Mouse (Mus musculus): Measurements from ENCODE around the gene Dock9. TPM values are rescaled to one million over a fixed set of nuclear protein-coding genes. Genes with fewer than 3 reads are reported as not detected.
A peak's percentile ranks its signal among the peaks of the same experiment; 100 is the strongest.

Dock9 gene
- 5.1 and 6.4 TPM in 2 replicates for polyA plus RNA-seq (2016; fragmentation: Nextera tagmentation; extraction: Ambion mirVana)

GRCm38 (mm10) chr14:121797457-121798410 lies at the start of gene Dock9:
Dock9 (minus strand) TSS chr14:121797837.
- ATAC-seq (ENCODE audit: insufficient number of reproducible peaks, insufficient read depth, low FRiP score, low TSS enrichment, low read depth), result peak; percentile 87
- Histone ChIP-seq H3K9me3 (no peaks in the 10 kb centered on the region), H3K4me1 (replicated peaks) (peaks cover 8% of the 10 kb centered on the region), H3K27ac (peak within 1 kb of the TSS; percentile 84), H3K4me2 (peak within 1 kb of the TSS; percentile 92), H3K36me3 (no peaks in the 10 kb centered on the region), H3K27me3 (peaks cover 27% of the 10 kb centered on the region), H3K9ac (replicated peaks) (peak within 1 kb of the TSS; percentile 65), H3K4me3 (replicated peaks) (peak within 1 kb of the TSS; percentile 72)
- under 1% methylated on average over 97 of the region's 106 CpGs for WGBS

DNA sequence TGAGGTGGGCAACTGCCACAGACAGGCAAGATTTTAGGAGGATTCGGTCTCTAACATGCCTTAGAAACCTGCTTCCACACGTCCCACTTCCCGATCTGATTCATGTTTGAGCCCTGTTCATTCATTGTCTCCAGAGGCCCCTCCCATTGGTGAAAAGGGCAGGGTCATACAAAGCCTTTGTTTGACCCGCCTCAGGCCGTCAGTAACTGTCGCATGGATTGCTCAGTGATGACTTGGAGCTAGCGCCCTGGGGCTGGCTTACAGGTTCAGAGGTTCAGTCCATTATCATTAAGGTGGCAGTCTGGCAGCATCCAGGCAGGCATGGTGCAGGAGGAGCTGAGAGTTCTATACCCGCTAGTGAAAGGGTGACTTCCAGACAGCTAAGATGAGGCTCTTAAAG lies 46.8 kb upstream of the Dock9 start:
- Histone ChIP-seq H3K4me1 (replicated peaks) (no peaks in the 10 kb centered on the region), H3K4me3 (replicated peaks) (no peak overlapping the region), H3K9me3 (no peaks in the 10 kb centered on the region), H3K36me3 (no peaks in the 10 kb centered on the region), H3K9ac (replicated peaks) (no peak overlapping the region), H3K27me3 (no peaks in the 10 kb centered on the region), H3K27ac (no peak overlapping the region), H3K4me2 (no peak overlapping the region)
- no peak for ATAC-seq (ENCODE audit: insufficient number of reproducible peaks, insufficient read depth, low FRiP score, low TSS enrichment, low read depth)
- WGBS, result 76% methylated on average over 8 of the region's 8 CpGs

GRCm38 (mm10) chr14:121840217-121840616 lies 42.6 kb upstream of the Dock9 start:
- whole genome bisulfite sequencing, result 90% methylated on average over 8 of the region's 8 CpGs
- Histone ChIP-seq H3K27ac (no peak overlapping the region), H3K36me3 (no peaks in the 10 kb centered on the region), H3K4me2 (no peak overlapping the region), H3K9ac (replicated peaks) (no peak overlapping the region), H3K9me3 (peaks cover 18% of the 10 kb centered on the region), H3K4me1 (replicated peaks) (no peaks in the 10 kb centered on the region), H3K27me3 (no peaks in the 10 kb centered on the region), H3K4me3 (replicated peaks) (no peak overlapping the region)
- no peak for ATAC-seq (ENCODE audit: insufficient number of reproducible peaks, insufficient read depth, low FRiP score, low TSS enrichment, low read depth)

DNA sequence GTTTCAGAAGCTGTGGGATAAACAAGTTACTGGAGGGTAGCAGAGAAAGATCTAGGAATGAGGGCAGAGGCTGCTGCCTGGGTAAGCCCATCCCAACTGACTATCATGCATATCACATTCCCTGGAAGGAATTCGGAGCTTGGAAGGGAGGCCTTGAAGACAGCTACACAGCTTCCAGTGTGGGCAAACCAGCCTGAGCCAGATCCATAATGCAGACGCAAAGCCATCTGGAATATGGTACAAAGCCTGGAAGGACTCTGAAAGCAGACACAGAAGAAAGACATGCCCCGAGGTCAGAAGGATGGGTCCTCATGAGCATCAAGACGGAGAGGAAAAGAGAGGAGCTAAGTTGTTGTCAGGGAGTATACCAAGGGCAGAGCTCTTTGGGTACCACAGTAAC lies 40.5 kb upstream of the Dock9 start:
- H3K27ac ChIP-seq, result no peak overlapping the region
- H3K9me3 ChIP-seq, result peaks cover 18% of the 10 kb centered on the region
- no peak overlapping the region for H3K4me2 ChIP-seq
- no peaks in the 10 kb centered on the region for H3K27me3 ChIP-seq
- 85% methylated on average over 4 of the region's 4 CpGs for WGBS
- H3K4me1 ChIP-seq (replicated peaks), result no peaks in the 10 kb centered on the region
- H3K36me3 ChIP-seq, result no peaks in the 10 kb centered on the region
- no peak for ATAC-seq (ENCODE audit: insufficient number of reproducible peaks, insufficient read depth, low FRiP score, low TSS enrichment, low read depth)
- no peak overlapping the region for H3K9ac ChIP-seq (replicated peaks)
- no peak overlapping the region for H3K4me3 ChIP-seq (replicated peaks)

DNA sequence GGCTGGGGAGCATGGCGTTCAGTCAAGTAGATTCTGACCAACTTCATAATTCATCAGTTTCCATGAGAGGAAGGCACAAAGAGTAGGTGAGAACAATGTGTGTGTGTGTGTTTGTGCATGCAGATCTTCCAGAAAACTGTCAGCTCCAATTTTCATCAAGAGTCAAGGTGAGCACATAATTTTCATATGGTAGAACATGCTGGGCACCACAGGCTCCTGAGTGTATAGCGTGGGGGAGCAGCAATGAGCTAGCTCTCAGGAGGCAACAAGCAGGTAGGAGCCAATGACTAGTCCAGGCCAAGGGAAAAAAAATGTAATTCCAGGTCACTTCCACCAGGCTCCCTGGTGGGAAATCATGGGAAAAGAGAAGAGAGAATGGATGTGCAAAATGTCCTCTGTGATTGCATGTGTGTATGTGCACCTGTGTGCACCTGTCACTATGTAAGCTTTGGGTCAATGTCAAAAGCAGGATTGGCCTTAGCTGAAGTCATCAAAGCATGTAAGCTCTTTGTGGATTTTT lies 35.4 kb upstream of the Dock9 start:
- Histone ChIP-seq H3K9ac (replicated peaks) (no peak overlapping the region), H3K27ac (no peak overlapping the region), H3K36me3 (no peaks in the 10 kb centered on the region), H3K9me3 (peaks cover 12% of the 10 kb centered on the region), H3K4me1 (replicated peaks) (no peaks in the 10 kb centered on the region), H3K4me3 (replicated peaks) (no peak overlapping the region), H3K4me2 (no peak overlapping the region), H3K27me3 (no peaks in the 10 kb centered on the region)
- WGBS, result 80% methylated on average over 2 of the region's 2 CpGs
- ATAC-seq (ENCODE audit: insufficient number of reproducible peaks, insufficient read depth, low FRiP score, low TSS enrichment, low read depth), result no peak

- no peaks in the 10 kb centered on the region for H3K27me3 ChIP-seq
- WGBS, result 91% methylated on average over 4 of the region's 4 CpGs
- H3K9ac ChIP-seq (replicated peaks), result no peak overlapping the region
- no peak overlapping the region for H3K4me2 ChIP-seq
- no peaks in the 10 kb centered on the region for H3K36me3 ChIP-seq
- no peak for ATAC-seq (ENCODE audit: insufficient number of reproducible peaks, insufficient read depth, low FRiP score, low TSS enrichment, low read depth)
- no peak overlapping the region for H3K4me3 ChIP-seq (replicated peaks)
- H3K27ac ChIP-seq, result no peak overlapping the region
- H3K9me3 ChIP-seq, result peaks cover 7% of the 10 kb centered on the region; the same call in 1 of the 2 replicates
- H3K4me1 ChIP-seq (replicated peaks), result peaks cover 6% of the 10 kb centered on the region
Observed at GRCm38 (mm10) chr14:121829816-121830442, 32.3 kb upstream of the Dock9 start.

- H3K4me2 ChIP-seq, result no peak overlapping the region
- no peak overlapping the region for H3K9ac ChIP-seq (replicated peaks)
- H3K36me3 ChIP-seq, result no peaks in the 10 kb centered on the region
- no peak overlapping the region for H3K4me3 ChIP-seq (replicated peaks)
- no peaks in the 10 kb centered on the region for H3K27me3 ChIP-seq
- H3K27ac ChIP-seq, result no peak overlapping the region
- no peak for ATAC-seq (ENCODE audit: insufficient number of reproducible peaks, insufficient read depth, low FRiP score, low TSS enrichment, low read depth)
- 86% methylated on average over 7 of the region's 7 CpGs for WGBS
- peaks cover 10% of the 10 kb centered on the region for H3K4me1 ChIP-seq (replicated peaks)
- H3K9me3 ChIP-seq, result peaks cover 7% of the 10 kb centered on the region; the same call in 1 of the 2 replicates
Observed at GRCm38 (mm10) chr14:121827091-121827490, 29.5 kb upstream of the Dock9 start.

- Histone ChIP-seq H3K9ac (replicated peaks) (no peak overlapping the region), H3K4me2 (no peak overlapping the region), H3K4me1 (replicated peaks) (peaks cover 10% of the 10 kb centered on the region), H3K9me3 (peaks cover 7% of the 10 kb centered on the region; the same call in 1 of the 2 replicates), H3K36me3 (no peaks in the 10 kb centered on the region), H3K4me3 (replicated peaks) (no peak overlapping the region), H3K27me3 (no peaks in the 10 kb centered on the region), H3K27ac (no peak overlapping the region)
- no peak for ATAC-seq (ENCODE audit: insufficient number of reproducible peaks, insufficient read depth, low FRiP score, low TSS enrichment, low read depth)
- 72% methylated on average over 10 of the region's 10 CpGs for WGBS
Observed at GRCm38 (mm10) chr14:121825521-121826445, 28.1 kb upstream of the Dock9 start.

DNA sequence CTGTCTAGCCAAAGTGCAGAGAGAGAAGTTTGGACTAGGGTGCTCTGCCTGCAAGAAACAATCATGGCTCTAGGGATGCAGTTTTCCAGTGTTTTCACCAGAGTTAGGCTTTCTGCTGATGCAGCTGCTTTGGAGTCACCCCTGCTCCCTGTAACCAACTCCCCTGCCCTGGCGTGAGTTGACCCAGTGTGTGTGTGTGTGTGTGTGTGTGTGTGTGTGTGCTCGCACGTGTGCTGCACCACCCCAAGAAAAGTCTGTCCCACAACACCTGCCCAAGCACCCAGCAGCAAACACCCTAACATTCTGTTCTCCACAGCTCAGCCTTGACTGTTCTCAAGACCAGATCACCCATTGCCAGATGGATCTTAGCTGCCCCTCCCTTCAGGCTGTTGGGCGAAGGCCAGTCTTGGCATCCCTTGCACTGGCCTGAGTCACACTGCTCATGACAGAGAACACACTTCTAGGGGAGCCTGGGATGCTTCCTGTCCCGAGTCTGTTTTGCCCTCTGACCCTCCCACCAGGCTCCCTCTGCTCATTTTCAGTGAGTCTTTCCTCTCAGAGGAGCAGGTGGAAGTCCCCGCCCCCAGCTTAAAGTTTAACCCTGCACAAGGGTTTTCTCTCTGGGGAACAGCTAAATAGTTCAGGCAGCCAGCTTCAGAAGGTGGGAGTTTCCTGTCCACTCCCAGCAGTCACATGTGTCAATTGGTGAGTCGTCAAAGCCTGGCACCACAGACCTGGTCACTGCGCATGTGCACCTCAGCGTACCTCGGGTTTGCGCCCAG lies 26.9 kb upstream of the Dock9 start:
- Histone ChIP-seq H3K4me1 (replicated peaks) (peaks cover 10% of the 10 kb centered on the region), H3K9ac (replicated peaks) (no peak overlapping the region), H3K4me2 (no peak overlapping the region), H3K9me3 (peaks cover 7% of the 10 kb centered on the region; the same call in 1 of the 2 replicates), H3K36me3 (no peaks in the 10 kb centered on the region), H3K27me3 (no peaks in the 10 kb centered on the region), H3K4me3 (replicated peaks) (no peak overlapping the region), H3K27ac (no peak overlapping the region)
- 68% methylated on average over 11 of the region's 11 CpGs for WGBS
- ATAC-seq (ENCODE audit: insufficient number of reproducible peaks, insufficient read depth, low FRiP score, low TSS enrichment, low read depth), result no peak; the same call in 1 of the 2 replicates

DNA sequence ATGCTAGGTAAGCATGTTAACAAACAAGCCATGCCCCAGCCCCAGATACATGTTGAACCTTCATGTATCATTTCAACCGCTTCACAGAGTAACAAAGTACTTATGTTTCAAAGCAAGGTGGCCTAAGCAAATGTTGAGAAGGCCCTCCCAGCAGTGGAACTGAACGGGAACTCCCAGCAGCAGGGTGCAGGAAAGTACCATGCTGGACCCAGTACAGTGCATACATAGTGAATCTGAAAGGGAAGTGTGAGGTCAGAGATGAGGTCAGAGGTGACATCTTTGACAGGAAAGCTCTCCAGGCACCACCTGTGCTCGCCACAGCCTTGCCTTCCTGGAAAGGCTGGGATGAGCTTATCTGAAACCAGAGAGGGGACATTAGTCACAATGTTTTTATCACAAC lies 25.4 kb upstream of the Dock9 start:
- H3K27me3 ChIP-seq, result no peaks in the 10 kb centered on the region
- no peaks in the 10 kb centered on the region for H3K36me3 ChIP-seq
- no peak overlapping the region for H3K4me3 ChIP-seq (replicated peaks)
- WGBS, result 86% methylated on average over 3 of the region's 3 CpGs
- no peaks in the 10 kb centered on the region for H3K9me3 ChIP-seq
- no peak overlapping the region for H3K27ac ChIP-seq
- H3K9ac ChIP-seq (replicated peaks), result no peak overlapping the region
- peaks cover 10% of the 10 kb centered on the region for H3K4me1 ChIP-seq (replicated peaks)
- no peak overlapping the region for H3K4me2 ChIP-seq
- ATAC-seq (ENCODE audit: insufficient number of reproducible peaks, insufficient read depth, low FRiP score, low TSS enrichment, low read depth), result no peak

Measured in limb, embryonic 12.5 days (tissue).